Mouse (Mus musculus) midbrain, embryonic 10.5 days (tissue): Measurements from ENCODE around the gene Nup98. TPM values are rescaled to one million over a fixed set of nuclear protein-coding genes. Genes with fewer than 3 reads are reported as not detected.

Source experiments
- DNase-seq: peaks from one replicate; pipeline ENCODE4 v3.0.0-alpha.2; 2017; ENCODE audit warnings: low spot score
- H3K27ac ChIP-seq: fragments of 300-500 bp; sonication (generic); replicated peaks from 2 replicates; pipeline ENCODE4 v1.5.1; 2016; ENCODE audit warnings: mild to moderate bottlenecking
- H3K27me3 ChIP-seq: fragments of 300-500 bp; sonication (generic); 2 replicates; pipeline ENCODE4 v1.6.1; 2016; ENCODE audit warnings: low read depth, mild to moderate bottlenecking; ENCODE audit not compliant: poor library complexity, severe bottlenecking
- H3K36me3 ChIP-seq: fragments of 300-500 bp; sonication (generic); 2 replicates; pipeline ENCODE4 v1.6.1; 2016; ENCODE audit warnings: mild to moderate bottlenecking, moderate library complexity
- H3K4me1 ChIP-seq: fragments of 300-500 bp; sonication (generic); 2 replicates; pipeline ENCODE4 v1.6.1; 2016
- H3K4me3 ChIP-seq: fragments of 300-500 bp; sonication (generic); 2 replicates; pipeline ENCODE4 v1.5.1; 2016; ENCODE audit warnings: mild to moderate bottlenecking, moderate library complexity
- H3K9me3 ChIP-seq: fragments of 300-500 bp; sonication (generic); replicated peaks from 2 replicates; pipeline ENCODE4 v1.6.1; 2016; ENCODE audit warnings: mild to moderate bottlenecking
- WGBS: fragments of 180-500 bp; shearing (Covaris S2); methylation state at CpG from one replicate; pipeline ENCODE4 v1.1.7; 2016; 5-methylcytosine and 5-hydroxymethylcytosine counted together
- polyA plus RNA-seq: library from polyadenylated mRNA; unstranded; fragments of >200 nt; fragmentation: Nextera tagmentation; extraction: Ambion mirVana; gene quantifications from 2 replicates; pipeline ENCODE4 v1.2.1, GENCODE M21; 2016

Gene Nup98
- polyA plus RNA-seq, 1 experiment from 2014 or later: 43.9 TPM

DNA sequence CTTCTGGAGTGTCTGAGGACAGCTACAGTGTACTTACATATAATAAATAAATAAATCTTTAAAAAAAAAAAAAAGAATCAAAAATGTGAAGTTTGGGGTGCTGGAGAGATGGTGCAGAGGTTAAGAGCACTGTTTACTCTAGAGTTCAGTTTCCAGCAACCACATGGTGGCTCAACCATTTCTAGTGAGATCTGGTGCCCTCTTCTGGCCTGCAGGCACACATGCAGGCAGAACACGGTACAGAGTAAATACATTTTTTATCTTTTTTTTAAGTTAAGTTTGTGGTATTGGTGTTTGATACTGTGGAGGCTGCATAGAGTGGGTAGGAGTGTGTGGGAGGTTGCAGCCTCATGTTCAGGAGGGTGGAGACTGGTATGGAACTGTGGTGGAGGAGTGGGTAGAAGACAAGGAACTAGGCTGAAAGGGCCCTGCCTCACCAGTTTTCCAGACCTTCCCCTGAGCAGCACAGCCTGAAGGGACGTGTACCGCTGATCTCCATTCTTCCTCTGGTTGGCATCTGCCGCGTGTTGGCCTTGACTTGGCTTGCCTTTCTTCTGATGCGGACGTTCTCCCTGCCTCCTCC, 133.2 kb downstream of the Nup98 start:
- WGBS: 86% methylated on average over 7 of the region's 7 CpGs
- no peak for DNase-seq
- peaks cover 97% of the 10 kb centered on the region for H3K36me3 ChIP-seq

More for the DNA sequence above, 133.2 kb downstream of the Nup98 start:
- Histone ChIP-seq H3K9me3 (no peaks in the 10 kb centered on the region), H3K4me1 (no peaks in the 10 kb centered on the region), H3K27me3 (no peaks in the 10 kb centered on the region), H3K4me3 (no peak overlapping the region), H3K27ac (no peak overlapping the region)

Other genes starting within 250 kb of the Nup98 start
- gene Il18bp, start 191.5 kb downstream of the Nup98 start, polyA plus RNA-seq: 3.8 and 4.1 TPM in 2 replicates
- gene Rnf121, start 144.7 kb downstream of the Nup98 start, polyA plus RNA-seq: 31.1 and 32.7 TPM in 2 replicates
- gene Xndc1, start 144.7 kb downstream of the Nup98 start, polyA plus RNA-seq: 44.2 and 45.3 TPM in 2 replicates
- 1.7 and 1.8 TPM in 2 replicates for gene Xntrpc, start 144.5 kb downstream of the Nup98 start, polyA plus RNA-seq
- gene Trpc2, start 127.1 kb downstream of the Nup98 start, polyA plus RNA-seq: 0.19 TPM in 1 of 2 replicates, not detected in the other
- 0.67 and 0.79 TPM in 2 replicates for gene Art1, start 108.4 kb downstream of the Nup98 start, polyA plus RNA-seq
- 1.9 TPM in 2 replicates for gene Art5, start 100.7 kb downstream of the Nup98 start, polyA plus RNA-seq
- not detected in 2 replicates for gene Chrna10, start 93.3 kb downstream of the Nup98 start, polyA plus RNA-seq
- 48.7 and 49.2 TPM in 2 replicates for gene Pgap2, start within 50 bp of the Nup98 start, polyA plus RNA-seq
- gene Rhog, start 45.9 kb upstream of the Nup98 start, polyA plus RNA-seq: 34.8 and 34.9 TPM in 2 replicates
- 11.7 and 12.4 TPM in 2 replicates for gene Stim1, start 57.6 kb upstream of the Nup98 start, polyA plus RNA-seq
- gene Rrm1, start 231.5 kb upstream of the Nup98 start, polyA plus RNA-seq: 274 TPM in 2 replicates